Mouse (Mus musculus): ENCODE measurements at regions not wholly inside any gene's neighbourhood (a gene's known extent, or its start where the extent isn't known, plus 50 kb on each side); places are given as distances from the start of the nearest gene placed in this dataset.

DNA sequence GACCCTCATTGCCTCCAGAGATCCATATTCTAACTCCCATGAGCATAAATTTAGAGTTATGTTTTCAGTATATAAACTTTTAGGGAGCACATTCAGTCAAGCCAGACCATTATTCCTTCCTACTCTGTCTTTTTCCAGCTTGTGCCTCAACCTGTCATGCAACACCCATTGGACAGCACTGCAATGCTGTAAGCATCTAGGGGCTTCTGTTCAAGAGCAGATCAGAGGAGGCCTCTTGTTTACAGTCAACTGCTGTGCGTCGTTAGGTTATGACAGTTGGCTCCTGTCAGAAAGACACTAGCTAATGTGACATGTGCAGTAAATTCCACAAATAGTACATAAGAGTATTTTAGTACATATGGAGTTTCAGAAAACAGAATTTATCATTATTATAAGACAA lies 165.0 kb upstream of the Itga4 start:
- no peak for TF ChIP-seq CTCF (IDR thresholded peaks at IDR 0.05 in 2 of 3, conservative IDR thresholded peaks at IDR 0.05 in 1 of 3; ENCODE audit: control insufficient read depth in 1 of 3, insufficient read depth in 1 of 3, low read depth in 2 of 3, low read length in 3 of 3, poor library complexity in 1 of 3, severe bottlenecking in 1 of 3)
- no peak for TF ChIP-seq ETS1 (IDR thresholded peaks at IDR 0.05; ENCODE audit: low read depth, low read length)

Measured in MEL (cell line).